Mouse (Mus musculus): ENCODE results near the gene St5. TPM values are rescaled to one million over a fixed set of nuclear protein-coding genes. Genes with fewer than 3 reads are reported as not detected.

Gene St5
- polyA plus RNA-seq, 1 experiment from 2014 or later = 46.3 TPM

GRCm38 (mm10) chr7:109528356-109528755 is 175.0 kb downstream of the St5 start:
- peak; percentile 26; the same call in 1 of the 2 replicates for ATAC-seq (ENCODE audit: insufficient number of reproducible peaks, low FRiP score, low TSS enrichment, low read depth)
- 26% methylated on average over 3 of the region's 3 CpGs for WGBS

GRCm38 (mm10) chr7:109527536-109527935 is 175.9 kb downstream of the St5 start:
- 46% methylated on average over 3 of the region's 3 CpGs for WGBS
- Histone ChIP-seq H3K4me1 (0 out of 2 replicates have a peak, but pooled peaks cover 3% of the 10 kb centered on the region), H3K4me3 (no peak overlapping the region), H3K4me2 (no peak overlapping the region), H3K9ac (no peak overlapping the region), H3K27me3 (no peaks in the 10 kb centered on the region), H3K9me3 (no peaks in the 10 kb centered on the region), H3K36me3 (peaks cover 88% of the 10 kb centered on the region), H3K27ac (no peak overlapping the region)
- no peak for ATAC-seq (ENCODE audit: insufficient number of reproducible peaks, low FRiP score, low TSS enrichment, low read depth)

More at GRCm38 (mm10) chr7:109528356-109528755, 175.0 kb downstream of the St5 start:
- H3K9me3 ChIP-seq = no peaks in the 10 kb centered on the region
- H3K27me3 ChIP-seq = no peaks in the 10 kb centered on the region
- no peak overlapping the region for H3K4me3 ChIP-seq
- H3K4me1 ChIP-seq = 0 out of 2 replicates have a peak, but pooled peaks cover 3% of the 10 kb centered on the region
- H3K9ac ChIP-seq = no peak overlapping the region
- H3K36me3 ChIP-seq = peaks cover 83% of the 10 kb centered on the region
- no peak overlapping the region for H3K27ac ChIP-seq
- no peak overlapping the region for H3K4me2 ChIP-seq

- Histone ChIP-seq H3K9me3 (no peaks in the 10 kb centered on the region), H3K4me3 (no peak overlapping the region), H3K27ac (peak overlapping the region; percentile 61; the same call in 1 of the 2 replicates), H3K36me3 (peaks cover 90% of the 10 kb centered on the region), H3K4me2 (no peak overlapping the region), H3K9ac (no peak overlapping the region), H3K4me1 (peaks cover 12% of the 10 kb centered on the region; the same call in 1 of the 2 replicates), H3K27me3 (no peaks in the 10 kb centered on the region)
- ATAC-seq (ENCODE audit: insufficient number of reproducible peaks, low FRiP score, low TSS enrichment, low read depth) = no peak
- 63% methylated on average over 16 of the region's 16 CpGs for WGBS
Measured at GRCm38 (mm10) chr7:109525740-109526663, 177.4 kb downstream of the St5 start.

DNA sequence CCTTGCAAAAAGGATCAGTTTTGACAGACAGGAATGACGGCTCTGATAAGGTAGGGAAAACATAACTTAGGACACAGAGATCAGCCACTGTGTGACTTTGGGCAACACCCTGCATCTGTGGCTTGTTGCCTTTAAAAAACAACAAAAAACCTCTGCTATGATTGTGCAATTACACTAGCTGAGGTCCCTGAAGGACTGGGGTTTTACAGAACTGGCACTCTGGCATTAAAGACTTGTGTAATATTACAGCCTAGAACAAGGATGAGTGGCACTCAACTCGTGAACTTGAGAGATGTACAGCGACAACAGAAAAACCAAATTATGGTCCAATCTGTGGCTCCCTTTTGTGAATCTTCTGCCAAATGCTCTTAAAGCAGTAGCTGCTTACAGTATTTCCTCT is 178.6 kb downstream of the St5 start:
- H3K4me2 ChIP-seq = no peak overlapping the region
- H3K4me1 ChIP-seq = peaks cover 24% of the 10 kb centered on the region
- H3K9me3 ChIP-seq = no peaks in the 10 kb centered on the region
- no peak overlapping the region for H3K4me3 ChIP-seq
- no peak for ATAC-seq (ENCODE audit: insufficient number of reproducible peaks, low FRiP score, low TSS enrichment, low read depth)
- H3K36me3 ChIP-seq = peaks cover 83% of the 10 kb centered on the region
- 74% methylated on average over 3 of the region's 3 CpGs for WGBS
- H3K27ac ChIP-seq = peak overlapping the region; percentile 61
- H3K9ac ChIP-seq = no peak overlapping the region
- H3K27me3 ChIP-seq = no peaks in the 10 kb centered on the region

- H3K4me1 ChIP-seq = peaks cover 24% of the 10 kb centered on the region
- H3K36me3 ChIP-seq = peaks cover 80% of the 10 kb centered on the region
- H3K27me3 ChIP-seq = no peaks in the 10 kb centered on the region
- no peak overlapping the region for H3K4me2 ChIP-seq
- ATAC-seq (ENCODE audit: insufficient number of reproducible peaks, low FRiP score, low TSS enrichment, low read depth) = no peak
- no peak overlapping the region for H3K9ac ChIP-seq
- H3K27ac ChIP-seq = peak overlapping the region; percentile 61
- no peaks in the 10 kb centered on the region for H3K9me3 ChIP-seq
- no peak overlapping the region for H3K4me3 ChIP-seq
Measured at GRCm38 (mm10) chr7:109524442-109524744, 179.0 kb downstream of the St5 start.

DNA sequence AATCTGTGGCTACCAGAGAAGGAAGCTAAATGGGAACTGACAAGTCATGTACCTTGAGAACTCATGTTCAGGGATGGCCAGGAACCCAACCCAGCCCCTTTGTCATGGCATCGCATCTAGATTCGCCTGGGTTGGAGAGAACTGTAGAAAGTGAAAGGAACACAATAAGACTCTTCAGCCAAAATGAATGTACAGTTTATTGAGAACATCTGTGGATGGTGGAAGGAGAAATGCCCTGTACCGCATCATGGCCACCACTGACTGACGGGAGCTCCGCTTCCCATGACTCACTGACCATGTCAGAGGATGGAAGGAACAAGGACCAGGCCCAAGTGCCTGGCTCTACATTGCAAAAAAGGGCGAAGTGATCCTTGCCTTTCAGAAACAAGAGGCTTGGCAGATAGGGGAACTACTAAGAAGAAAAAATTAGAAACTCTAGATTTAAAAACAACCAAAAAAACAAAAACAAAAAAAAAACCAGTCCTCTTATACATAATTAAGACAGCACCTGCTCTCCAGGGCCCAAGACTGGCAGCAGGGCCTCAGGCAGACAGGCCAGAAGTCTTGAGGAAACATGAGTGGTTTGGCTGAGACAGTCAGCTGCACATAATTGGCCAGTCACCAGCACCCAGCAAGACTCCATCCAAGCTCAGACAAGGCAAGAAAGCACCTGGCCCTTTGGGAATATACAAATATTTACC is 179.5 kb downstream of the St5 start:
- no peak overlapping the region for H3K4me3 ChIP-seq
- no peak overlapping the region for H3K9ac ChIP-seq
- H3K4me2 ChIP-seq = no peak overlapping the region
- peaks cover 24% of the 10 kb centered on the region for H3K4me1 ChIP-seq
- H3K27ac ChIP-seq = peak overlapping the region; percentile 61
- no peaks in the 10 kb centered on the region for H3K27me3 ChIP-seq
- no peak for ATAC-seq (ENCODE audit: insufficient number of reproducible peaks, low FRiP score, low TSS enrichment, low read depth)
- no peaks in the 10 kb centered on the region for H3K9me3 ChIP-seq
- WGBS = 60% methylated on average over 6 of the region's 6 CpGs
- H3K36me3 ChIP-seq = peaks cover 75% of the 10 kb centered on the region

DNA sequence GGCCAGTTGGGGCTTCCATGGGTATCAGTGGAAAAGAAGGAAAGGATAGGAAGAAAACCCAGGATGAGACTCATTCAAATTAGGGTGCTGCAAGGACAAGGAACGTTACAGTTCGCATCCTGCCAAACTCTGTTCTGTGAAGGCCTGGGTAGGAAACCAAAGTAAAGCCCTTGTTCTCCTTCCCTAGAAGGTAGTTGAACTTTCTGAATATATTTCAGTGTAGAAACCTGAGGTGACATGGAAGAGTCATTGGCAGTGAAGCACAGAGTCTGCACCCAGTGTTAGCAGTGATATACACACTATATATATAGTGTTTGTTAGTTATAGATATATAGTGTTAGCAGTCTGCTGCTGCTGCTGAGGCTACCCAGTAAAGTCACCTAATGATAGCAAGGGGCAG is 180.1 kb downstream of the St5 start:
- H3K27ac ChIP-seq = peak overlapping the region; percentile 61; the same call in 1 of the 2 replicates
- WGBS = 65% methylated on average over 2 of the region's 2 CpGs
- H3K4me1 ChIP-seq = peaks cover 24% of the 10 kb centered on the region
- no peak for ATAC-seq (ENCODE audit: insufficient number of reproducible peaks, low FRiP score, low TSS enrichment, low read depth)
- peaks cover 72% of the 10 kb centered on the region for H3K36me3 ChIP-seq
- H3K4me2 ChIP-seq = no peak overlapping the region
- H3K4me3 ChIP-seq = no peak overlapping the region
- H3K9me3 ChIP-seq = no peaks in the 10 kb centered on the region
- no peak overlapping the region for H3K9ac ChIP-seq
- no peaks in the 10 kb centered on the region for H3K27me3 ChIP-seq

- H3K4me1 ChIP-seq = peaks cover 28% of the 10 kb centered on the region
- H3K4me3 ChIP-seq = no peak overlapping the region
- H3K4me2 ChIP-seq = no peak overlapping the region
- no peak overlapping the region for H3K9ac ChIP-seq
- peaks cover 63% of the 10 kb centered on the region for H3K36me3 ChIP-seq
- H3K27me3 ChIP-seq = no peaks in the 10 kb centered on the region
- ATAC-seq (ENCODE audit: insufficient number of reproducible peaks, low FRiP score, low TSS enrichment, low read depth) = no peak
- WGBS = 74% methylated on average over 5 of the region's 5 CpGs
- H3K27ac ChIP-seq = no peak overlapping the region
- no peaks in the 10 kb centered on the region for H3K9me3 ChIP-seq
Measured at GRCm38 (mm10) chr7:109522084-109522483, 181.3 kb downstream of the St5 start.

DNA sequence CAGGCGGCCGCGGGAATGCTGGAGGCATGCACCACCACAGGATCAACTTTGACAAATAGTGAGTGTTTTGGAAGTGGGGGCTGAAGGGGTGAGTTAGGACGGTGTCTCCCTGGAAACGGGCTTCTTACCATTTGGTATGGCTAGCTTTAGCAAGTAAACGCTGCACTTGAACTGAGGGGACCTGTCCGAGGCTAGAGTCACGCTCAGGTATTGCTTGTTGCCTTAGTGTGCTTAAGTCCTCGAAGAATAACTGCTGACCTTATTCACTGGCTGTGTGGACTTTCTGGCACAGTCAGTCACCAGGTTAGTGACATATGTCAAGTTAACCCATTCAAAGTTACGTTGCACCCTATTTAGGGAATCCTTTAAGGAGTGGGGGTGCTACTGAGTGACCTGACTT is 183.5 kb downstream of the St5 start:
- Histone ChIP-seq H3K4me1 (peaks cover 25% of the 10 kb centered on the region), H3K9ac (peak overlapping the region; percentile 82), H3K27ac (peak overlapping the region; percentile 99), H3K36me3 (peaks cover 43% of the 10 kb centered on the region), H3K4me2 (peak overlapping the region; percentile 82), H3K4me3 (peak overlapping the region; percentile 73), H3K9me3 (no peaks in the 10 kb centered on the region), H3K27me3 (no peaks in the 10 kb centered on the region)
- 5% methylated on average over 10 of the region's 10 CpGs for WGBS
- ATAC-seq (ENCODE audit: insufficient number of reproducible peaks, low FRiP score, low TSS enrichment, low read depth) = no peak

GRCm38 (mm10) chr7:109518838-109519696 is 184.3 kb downstream of the St5 start, which contains the start of gene Rpl27a:
TSS of gene Rpl27a (plus strand) at chr7:109519147.
- no peaks in the 10 kb centered on the region for H3K27me3 ChIP-seq
- peak within 1 kb of the TSS; percentile 73 for H3K4me3 ChIP-seq
- no peaks in the 10 kb centered on the region for H3K9me3 ChIP-seq
- H3K4me2 ChIP-seq = peak within 1 kb of the TSS; percentile 82
- peak within 1 kb of the TSS; percentile 99 for H3K27ac ChIP-seq
- peak; percentile 94 for ATAC-seq (ENCODE audit: insufficient number of reproducible peaks, low FRiP score, low TSS enrichment, low read depth)
- peaks cover 35% of the 10 kb centered on the region for H3K36me3 ChIP-seq
- under 1% methylated on average over 71 of the region's 72 CpGs for WGBS
- H3K9ac ChIP-seq = peak within 1 kb of the TSS; percentile 82
- peaks cover 25% of the 10 kb centered on the region for H3K4me1 ChIP-seq

DNA sequence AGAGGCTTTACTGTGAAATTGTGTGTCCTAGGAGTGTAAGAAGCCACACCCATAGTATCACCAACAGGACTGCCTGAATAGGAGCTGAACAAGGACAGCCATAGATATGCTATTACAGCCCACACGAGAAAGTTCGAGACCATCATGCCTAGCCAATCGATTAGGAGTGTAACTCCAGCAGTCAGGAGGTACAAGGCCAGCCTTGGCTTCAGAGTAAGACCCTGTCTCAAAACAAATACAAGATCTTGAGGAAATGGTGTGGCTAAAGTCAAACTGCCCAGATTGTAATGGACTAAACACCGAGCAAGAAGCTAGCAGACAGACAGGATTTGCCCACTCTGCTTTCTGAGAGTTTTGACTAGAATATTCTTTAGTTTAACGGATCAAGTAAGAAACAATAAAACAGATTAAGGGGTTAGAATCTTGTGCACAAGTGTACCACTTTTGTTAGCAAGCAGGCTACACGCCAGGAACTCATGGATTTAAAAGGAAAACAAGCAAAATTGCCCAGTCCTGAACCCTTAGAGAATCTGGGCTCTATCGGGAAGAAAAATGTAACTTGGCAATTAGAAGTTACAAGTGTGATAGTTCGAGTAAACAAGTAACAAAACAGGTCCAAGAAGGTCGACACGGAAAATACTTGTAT is 185.2 kb downstream of the St5 start:
- H3K27me3 ChIP-seq = no peaks in the 10 kb centered on the region
- H3K4me3 ChIP-seq = peak overlapping the region; percentile 73
- H3K36me3 ChIP-seq = peaks cover 26% of the 10 kb centered on the region
- ATAC-seq (ENCODE audit: insufficient number of reproducible peaks, low FRiP score, low TSS enrichment, low read depth) = no peak
- H3K4me2 ChIP-seq = peak overlapping the region; percentile 82
- H3K4me1 ChIP-seq = peaks cover 25% of the 10 kb centered on the region
- no peaks in the 10 kb centered on the region for H3K9me3 ChIP-seq
- peak overlapping the region; percentile 43 for H3K9ac ChIP-seq
- peak overlapping the region; percentile 99 for H3K27ac ChIP-seq
- 17% methylated on average over 10 of the region's 10 CpGs for WGBS

Measured in limb, embryonic 15.5 days (tissue).